Mouse (Mus musculus) forebrain, postnatal 0 days (tissue): ENCODE data around the gene Cysltr2. TPM values are rescaled to one million over a fixed set of nuclear protein-coding genes. Genes with fewer than 3 reads are reported as not detected.

Experiments
- ATAC-seq: fragments of 200-750 bp; cut with Nextera tagmentation; 2 replicates; pipeline ENCODE4 v1.8.0; 2017; ENCODE audit warnings: mild to moderate bottlenecking, moderate library complexity
- DNase-seq: peaks from one replicate; pipeline ENCODE4 v3.0.0-alpha.2; 2015
- H3K27ac ChIP-seq: fragments of 300-500 bp; sonication (generic); 2 replicates; pipeline ENCODE4 v1.5.1; 2014; ENCODE audit warnings: low read depth, mild to moderate bottlenecking, antibody characterized with exemption, low read length, moderate library complexity, mixed read lengths
- H3K27me3 ChIP-seq: fragments of 300-500 bp; sonication (generic); 2 replicates; pipeline ENCODE4 v1.6.1; 2014; ENCODE audit warnings: mild to moderate bottlenecking, low read length, mixed read lengths; ENCODE audit not compliant: insufficient read depth
- H3K36me3 ChIP-seq: fragments of 300-500 bp; sonication (generic); 2 replicates; pipeline ENCODE4 v1.6.1; 2014; ENCODE audit warnings: mild to moderate bottlenecking, moderate library complexity; ENCODE audit not compliant: insufficient read depth
- H3K4me1 ChIP-seq: fragments of 300-500 bp; sonication (generic); 2 replicates; pipeline ENCODE4 v1.6.1; 2014; ENCODE audit warnings: antibody characterized with exemption; ENCODE audit not compliant: insufficient read depth
- H3K4me2 ChIP-seq: fragments of 300-500 bp; sonication (generic); 2 replicates; pipeline ENCODE4 v1.6.1; 2014; ENCODE audit warnings: low read depth, mild to moderate bottlenecking, moderate library complexity
- H3K4me3 ChIP-seq: fragments of 300-500 bp; sonication (generic); 2 replicates; pipeline ENCODE4 v1.5.1; 2014; ENCODE audit warnings: low read depth, low read length, mixed read lengths
- H3K9ac ChIP-seq: fragments of 300-500 bp; sonication (generic); 2 replicates; pipeline ENCODE4 v1.6.1; 2014; ENCODE audit warnings: mild to moderate bottlenecking
- H3K9me3 ChIP-seq: fragments of 300-500 bp; sonication (generic); 2 replicates; pipeline ENCODE4 v1.6.1; 2016; ENCODE audit warnings: low read length
- CTCF ChIP-seq: sonication (generic); IDR thresholded peaks from 2 replicates; pipeline ENCODE4 v1.5.1; 2016; ENCODE audit warnings: antibody characterized with exemption, control low read depth, low read depth
- WGBS: fragments of 180-500 bp; shearing (Covaris S2); extraction: QIAGEN DNeasy Blood & Tissue Kit; methylation state at CpG from one replicate; pipeline ENCODE4 v1.1.7; 2014; 5-methylcytosine and 5-hydroxymethylcytosine counted together
- polyA plus RNA-seq: library from polyadenylated mRNA; unstranded; fragments of >200 nt; fragmentation: Nextera tagmentation; extraction: Ambion mirVana; gene quantifications from 2 replicates; pipeline ENCODE4 v1.2.1, GENCODE M21; 2015
- total RNA-seq: library from RNA; depleted of rRNA; stranded (reverse); fragments of >200 nt; gene quantifications from 2 replicates; pipeline ENCODE4 v1.2.3, GENCODE M21; 2014; rRNA removed

The Cysltr2 gene
- total and polyA plus RNA-seq, 2 experiments from 2014 or later = 0.38 to 0.64 TPM

- Histone ChIP-seq H3K9me3 (no peaks in the 10 kb centered on the region), H3K4me3 (no peak overlapping the region), H3K4me2 (no peak overlapping the region), H3K9ac (no peak overlapping the region), H3K4me1 (no peaks in the 10 kb centered on the region), H3K27me3 (no peaks in the 10 kb centered on the region), H3K36me3 (no peaks in the 10 kb centered on the region), H3K27ac (no peak overlapping the region)
- TF ChIP-seq CTCF = no peak
- 32% methylated on average over 6 of the region's 6 CpGs for WGBS
- no peak for DNase-seq
- no peak for ATAC-seq
Observed at GRCm38 (mm10) chr14:72998111-72998510, 50.8 kb downstream of the Cysltr2 start.

GRCm38 (mm10) chr14:72986044-72986443 lies 62.9 kb downstream of the Cysltr2 start:
- 81% methylated on average over 2 of the region's 2 CpGs for WGBS
- DNase-seq (no peak), ATAC-seq (no peak)
- TF ChIP-seq CTCF = no peak
- Histone ChIP-seq H3K4me2 (no peak overlapping the region), H3K27me3 (no peaks in the 10 kb centered on the region), H3K36me3 (no peaks in the 10 kb centered on the region), H3K4me1 (no peaks in the 10 kb centered on the region), H3K9ac (no peak overlapping the region), H3K27ac (no peak overlapping the region), H3K9me3 (no peaks in the 10 kb centered on the region), H3K4me3 (no peak overlapping the region)

- H3K9ac ChIP-seq = no peak overlapping the region
- H3K4me1 ChIP-seq = no peaks in the 10 kb centered on the region
- no peak overlapping the region for H3K27ac ChIP-seq
- no peaks in the 10 kb centered on the region for H3K9me3 ChIP-seq
- TF ChIP-seq CTCF = no peak
- 98% methylated on average over 5 of the region's 5 CpGs for WGBS
- H3K4me3 ChIP-seq = no peak overlapping the region
- ATAC-seq = no peak
- DNase-seq = no peak
- no peaks in the 10 kb centered on the region for H3K36me3 ChIP-seq
- H3K27me3 ChIP-seq = no peaks in the 10 kb centered on the region
- no peak overlapping the region for H3K4me2 ChIP-seq
Observed at GRCm38 (mm10) chr14:72985113-72985512, 63.8 kb downstream of the Cysltr2 start.

- H3K9me3 ChIP-seq = no peaks in the 10 kb centered on the region
- DNase-seq (peak; percentile 96), ATAC-seq (peak; percentile 97)
- peak overlapping the region; percentile 39 for H3K4me2 ChIP-seq
- WGBS = 4% methylated on average over 11 of the region's 11 CpGs
- peak overlapping the region; percentile 17 for H3K4me3 ChIP-seq
- TF ChIP-seq CTCF = peak; percentile 94
- H3K9ac ChIP-seq = peak overlapping the region; percentile 18; the same call in 1 of the 2 replicates
- no peaks in the 10 kb centered on the region for H3K27me3 ChIP-seq
- H3K36me3 ChIP-seq = no peaks in the 10 kb centered on the region
- peak overlapping the region; percentile 22; the same call in 1 of the 2 replicates for H3K27ac ChIP-seq
- H3K4me1 ChIP-seq = no peaks in the 10 kb centered on the region
Observed at GRCm38 (mm10) chr14:72983456-72983855, 65.5 kb downstream of the Cysltr2 start.

GRCm38 (mm10) chr14:72982981-72983436 lies 65.9 kb downstream of the Cysltr2 start:
- no peaks in the 10 kb centered on the region for H3K9me3 ChIP-seq
- 47% methylated on average over 12 of the region's 12 CpGs for WGBS
- peak; percentile 45 for DNase-seq
- H3K36me3 ChIP-seq = no peaks in the 10 kb centered on the region
- H3K27me3 ChIP-seq = no peaks in the 10 kb centered on the region
- peak overlapping the region; percentile 39 for H3K4me2 ChIP-seq
- H3K9ac ChIP-seq = peak overlapping the region; percentile 18; the same call in 1 of the 2 replicates
- TF ChIP-seq CTCF = no peak
- H3K4me3 ChIP-seq = peak overlapping the region; percentile 17
- no peaks in the 10 kb centered on the region for H3K4me1 ChIP-seq
- H3K27ac ChIP-seq = peak overlapping the region; percentile 22; the same call in 1 of the 2 replicates
- ATAC-seq = peak; percentile 30

- WGBS = 58% methylated on average over 3 of the region's 3 CpGs
- no peak overlapping the region for H3K9ac ChIP-seq
- no peak overlapping the region for H3K4me2 ChIP-seq
- TF ChIP-seq CTCF = no peak
- H3K9me3 ChIP-seq = no peaks in the 10 kb centered on the region
- no peaks in the 10 kb centered on the region for H3K27me3 ChIP-seq
- no peak overlapping the region for H3K27ac ChIP-seq
- ATAC-seq (no peak), DNase-seq (no peak)
- no peaks in the 10 kb centered on the region for H3K4me1 ChIP-seq
- no peaks in the 10 kb centered on the region for H3K36me3 ChIP-seq
- H3K4me3 ChIP-seq = no peak overlapping the region
Observed at GRCm38 (mm10) chr14:72980761-72981160, 68.2 kb downstream of the Cysltr2 start.

GRCm38 (mm10) chr14:72980106-72980505 lies 68.8 kb downstream of the Cysltr2 start:
- TF ChIP-seq CTCF = no peak
- H3K4me1 ChIP-seq = no peaks in the 10 kb centered on the region
- WGBS = 96% methylated on average over 29 of the region's 29 CpGs
- no peak overlapping the region for H3K4me3 ChIP-seq
- no peak overlapping the region for H3K4me2 ChIP-seq
- no peak for ATAC-seq
- no peak overlapping the region for H3K9ac ChIP-seq
- DNase-seq = no peak
- no peaks in the 10 kb centered on the region for H3K36me3 ChIP-seq
- no peak overlapping the region for H3K27ac ChIP-seq
- no peaks in the 10 kb centered on the region for H3K27me3 ChIP-seq
- no peaks in the 10 kb centered on the region for H3K9me3 ChIP-seq

GRCm38 (mm10) chr14:72976111-72976510 lies 72.8 kb downstream of the Cysltr2 start:
- TF ChIP-seq CTCF = no peak
- DNase-seq = no peak

More at GRCm38 (mm10) chr14:72976111-72976510, 72.8 kb downstream of the Cysltr2 start:
- Histone ChIP-seq H3K27ac (no peak overlapping the region), H3K9me3 (no peaks in the 10 kb centered on the region), H3K4me1 (no peaks in the 10 kb centered on the region), H3K4me3 (no peak overlapping the region), H3K4me2 (no peak overlapping the region), H3K9ac (no peak overlapping the region), H3K36me3 (no peaks in the 10 kb centered on the region), H3K27me3 (no peaks in the 10 kb centered on the region)
- ATAC-seq = no peak
- 66% methylated on average over 2 of the region's 2 CpGs for WGBS

Other genes starting within 250 kb of the Cysltr2 start
- gene Rcbtb2, start 73.9 kb upstream of the Cysltr2 start, total RNA-seq = 63.9 and 79.9 TPM in 2 replicates
- gene Rcbtb2, start 73.9 kb upstream of the Cysltr2 start, polyA plus RNA-seq = 39.1 and 48.9 TPM in 2 replicates
- gene Lpar6, start 188.8 kb upstream of the Cysltr2 start, total RNA-seq = 2.2 and 2.6 TPM in 2 replicates
- gene Lpar6, start 188.8 kb upstream of the Cysltr2 start, polyA plus RNA-seq = 1.5 and 1.8 TPM in 2 replicates